Mouse (Mus musculus) liver, embryonic 12.5 days (tissue): ENCODE measurements around the gene C2cd2. TPM values are rescaled to one million over a fixed set of nuclear protein-coding genes. Genes with fewer than 3 reads are reported as not detected.

Source experiments
- ATAC-seq: fragments of 200-750 bp; cut with Nextera tagmentation; 2 replicates; pipeline ENCODE4 v1.8.0; 2017; ENCODE audit warnings: moderate number of reproducible peaks, mild to moderate bottlenecking, moderate library complexity
- H3K27ac ChIP-seq: fragments of 300-500 bp; sonication (generic); 2 replicates; pipeline ENCODE4 v1.5.1; 2016; ENCODE audit warnings: mild to moderate bottlenecking
- H3K27me3 ChIP-seq: fragments of 300-500 bp; sonication (generic); replicated peaks from 2 replicates; pipeline ENCODE4 v1.6.1; 2016; ENCODE audit warnings: mild to moderate bottlenecking, moderate library complexity
- H3K36me3 ChIP-seq: fragments of 300-500 bp; sonication (generic); 2 replicates; pipeline ENCODE4 v1.6.1; 2016; ENCODE audit warnings: mild to moderate bottlenecking, moderate library complexity
- H3K4me1 ChIP-seq: fragments of 300-500 bp; sonication (generic); 2 replicates; pipeline ENCODE4 v1.6.1; 2016
- H3K4me2 ChIP-seq: fragments of 300-500 bp; sonication (generic); 2 replicates; pipeline ENCODE4 v1.6.1; 2016; ENCODE audit warnings: mild to moderate bottlenecking, moderate library complexity
- H3K4me3 ChIP-seq: fragments of 300-500 bp; sonication (generic); 2 replicates; pipeline ENCODE4 v1.5.1; 2016; ENCODE audit warnings: mild to moderate bottlenecking, moderate library complexity
- H3K9ac ChIP-seq: fragments of 300-500 bp; sonication (generic); 2 replicates; pipeline ENCODE4 v1.6.1; 2016; ENCODE audit warnings: mild to moderate bottlenecking, moderate library complexity
- H3K9me3 ChIP-seq: fragments of 300-500 bp; sonication (generic); replicated peaks from 2 replicates; pipeline ENCODE4 v1.6.1; 2016; ENCODE audit warnings: mild to moderate bottlenecking, moderate library complexity
- WGBS: fragments of 180-500 bp; shearing (Covaris S2); methylation state at CpG from one replicate; pipeline ENCODE4 v1.1.7; 2016; ENCODE audit not compliant: insufficient replicate concordance; 5-methylcytosine and 5-hydroxymethylcytosine counted together
- microRNA-seq: library from miRNA; unstranded; fragments of <30 nt; microRNA quantifications from one replicate; pipeline ENCODE4, GENCODE M21; 2017
- polyA plus RNA-seq: library from polyadenylated mRNA; unstranded; fragments of >200 nt; fragmentation: Nextera tagmentation; extraction: Ambion mirVana; gene quantifications from 2 replicates; pipeline ENCODE4 v1.2.1, GENCODE M21; 2016

The C2cd2 gene
- polyA plus RNA-seq, 1 experiment from 2014 or later, result 8.8 TPM

DNA sequence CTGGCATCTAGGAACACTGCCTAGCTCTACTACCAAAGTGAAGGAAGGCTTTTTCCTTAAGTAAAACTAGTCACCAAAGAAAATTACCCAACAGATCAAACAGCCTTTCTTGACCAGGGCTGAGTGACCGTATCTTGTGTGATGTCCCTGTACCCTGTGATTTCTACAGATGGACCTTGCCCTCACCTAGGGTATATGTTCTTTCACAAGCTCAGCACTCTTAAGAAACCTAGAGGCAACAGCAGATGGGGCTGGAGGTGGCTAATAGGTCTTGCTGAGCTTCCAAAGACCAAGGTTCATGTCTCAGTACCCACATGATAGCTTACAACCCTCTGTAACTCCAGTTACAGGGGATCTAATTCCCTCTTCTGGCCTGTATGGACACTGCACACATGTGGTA, 134.2 kb downstream of the C2cd2 start:
- Histone ChIP-seq H3K27me3 (no peaks in the 10 kb centered on the region), H3K9ac (no peak overlapping the region), H3K36me3 (peaks cover 78% of the 10 kb centered on the region), H3K4me3 (no peak overlapping the region), H3K27ac (no peak overlapping the region), H3K9me3 (no peaks in the 10 kb centered on the region), H3K4me2 (no peak overlapping the region), H3K4me1 (no peaks in the 10 kb centered on the region)
- ATAC-seq, result no peak
- WGBS, result 81% methylated on average over 1 of the region's 1 CpGs

DNA sequence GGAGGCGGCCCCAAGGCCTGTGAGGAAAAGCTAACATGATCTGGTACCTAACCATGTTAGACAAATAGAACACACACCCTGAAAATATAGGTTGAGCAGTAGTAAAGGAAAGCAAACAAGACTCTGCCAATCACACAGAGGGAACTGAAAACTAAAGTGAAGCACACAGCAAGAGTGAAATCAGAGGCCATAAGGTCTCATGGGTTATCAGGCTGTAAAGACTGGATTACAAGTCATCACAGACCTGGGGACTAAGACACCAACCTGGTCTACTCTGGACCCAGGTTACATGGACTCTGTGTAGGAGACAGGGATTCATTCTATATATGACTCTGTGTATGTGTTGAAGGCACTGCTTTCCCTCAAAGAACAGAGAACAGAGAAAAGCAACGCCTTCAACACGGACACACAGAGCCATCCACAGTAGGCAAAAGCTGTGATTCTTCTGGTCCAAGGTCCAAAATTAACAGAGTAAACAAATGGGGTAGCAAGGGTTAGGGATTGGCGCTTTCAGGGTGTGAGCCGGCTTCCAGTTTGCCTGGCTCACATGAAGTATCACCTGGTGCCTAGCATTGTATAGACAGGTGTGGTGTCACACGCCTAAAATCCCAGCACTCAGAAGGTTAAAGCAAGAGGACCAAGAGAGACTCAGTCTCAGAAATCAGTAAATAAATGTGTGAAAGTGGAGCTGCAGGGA, 138.9 kb downstream of the C2cd2 start:
- Histone ChIP-seq H3K4me2 (no peak overlapping the region), H3K36me3 (peaks cover 75% of the 10 kb centered on the region), H3K27ac (no peak overlapping the region), H3K9ac (no peak overlapping the region), H3K27me3 (no peaks in the 10 kb centered on the region), H3K4me1 (no peaks in the 10 kb centered on the region), H3K9me3 (no peaks in the 10 kb centered on the region), H3K4me3 (no peak overlapping the region)
- 70% methylated on average over 6 of the region's 6 CpGs for WGBS
- ATAC-seq, result no peak

DNA sequence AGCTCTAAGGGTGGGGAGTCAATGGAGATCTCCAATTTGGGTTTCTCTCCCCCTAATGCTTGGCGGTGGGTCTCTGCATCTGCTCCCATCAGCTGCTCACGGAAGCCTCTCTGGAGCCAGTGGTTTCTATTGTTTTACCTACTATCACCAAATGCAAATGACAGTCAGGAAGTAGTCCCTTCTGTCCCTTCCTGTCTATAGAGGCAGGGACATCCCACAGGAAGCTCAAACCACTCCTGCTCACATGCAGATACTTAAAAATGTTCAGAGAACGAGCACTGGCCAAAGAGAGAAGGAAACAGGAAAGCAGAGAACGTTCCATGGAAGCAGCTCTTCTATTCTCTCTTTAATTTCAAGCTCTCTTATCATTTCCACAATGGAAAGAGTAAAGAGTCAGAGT, 142.9 kb downstream of the C2cd2 start:
- Histone ChIP-seq H3K27ac (peak overlapping the region; percentile 46; the same call in 1 of the 2 replicates), H3K27me3 (no peaks in the 10 kb centered on the region), H3K4me3 (no peak overlapping the region), H3K36me3 (peaks cover 85% of the 10 kb centered on the region), H3K9ac (no peak overlapping the region), H3K9me3 (no peaks in the 10 kb centered on the region), H3K4me1 (no peaks in the 10 kb centered on the region), H3K4me2 (no peak overlapping the region)
- WGBS, result 25% methylated on average over 4 of the region's 4 CpGs
- ATAC-seq, result 0 out of 2 replicates have a peak, but pooled peaks have one; percentile 38

DNA sequence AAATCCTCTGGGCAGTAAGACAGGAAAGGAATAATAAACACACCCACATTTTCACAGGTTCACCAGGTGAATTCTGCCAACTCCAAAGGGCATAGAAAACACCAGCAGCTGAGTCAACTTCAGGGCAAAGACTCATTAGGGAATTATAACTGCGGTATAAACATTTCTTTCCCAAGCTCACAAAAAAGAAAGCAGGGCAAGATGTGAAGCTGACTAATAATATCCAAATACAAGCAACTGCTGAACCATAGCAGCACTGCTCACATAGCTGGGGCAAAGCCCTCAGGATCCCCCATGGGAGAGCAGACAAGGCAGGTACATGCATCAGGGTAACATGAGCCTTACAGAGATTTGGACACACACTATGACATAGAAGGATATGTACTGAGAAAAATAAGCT, 145.0 kb downstream of the C2cd2 start:
- Histone ChIP-seq H3K4me1 (peaks cover 6% of the 10 kb centered on the region), H3K9ac (no peak overlapping the region), H3K27me3 (no peaks in the 10 kb centered on the region), H3K4me3 (no peak overlapping the region), H3K9me3 (no peaks in the 10 kb centered on the region), H3K36me3 (peaks cover 97% of the 10 kb centered on the region), H3K27ac (no peak overlapping the region), H3K4me2 (no peak overlapping the region)
- no peak for ATAC-seq
- WGBS, result 93% methylated on average over 1 of the region's 1 CpGs

DNA sequence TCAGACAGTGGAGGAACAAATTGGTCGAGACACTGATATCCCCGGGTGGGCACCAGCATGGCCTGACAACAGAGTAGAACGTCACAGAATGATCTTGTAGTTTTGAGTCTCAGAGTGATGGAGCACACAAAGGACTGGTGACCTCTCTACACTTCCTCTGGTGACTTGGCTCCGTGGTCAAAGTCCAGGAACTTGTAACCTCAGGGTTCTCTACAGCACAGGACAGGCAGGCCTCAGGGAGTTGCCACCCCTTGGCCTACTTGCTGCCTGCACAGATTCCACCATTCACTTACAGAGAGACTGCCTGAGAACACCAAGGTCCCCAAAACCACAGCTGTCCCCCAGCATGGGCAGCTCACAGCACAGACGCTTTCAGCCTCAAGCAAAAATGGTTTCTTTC, 147.1 kb downstream of the C2cd2 start:
- ATAC-seq, result no peak
- H3K27ac ChIP-seq, result no peak overlapping the region

DNA sequence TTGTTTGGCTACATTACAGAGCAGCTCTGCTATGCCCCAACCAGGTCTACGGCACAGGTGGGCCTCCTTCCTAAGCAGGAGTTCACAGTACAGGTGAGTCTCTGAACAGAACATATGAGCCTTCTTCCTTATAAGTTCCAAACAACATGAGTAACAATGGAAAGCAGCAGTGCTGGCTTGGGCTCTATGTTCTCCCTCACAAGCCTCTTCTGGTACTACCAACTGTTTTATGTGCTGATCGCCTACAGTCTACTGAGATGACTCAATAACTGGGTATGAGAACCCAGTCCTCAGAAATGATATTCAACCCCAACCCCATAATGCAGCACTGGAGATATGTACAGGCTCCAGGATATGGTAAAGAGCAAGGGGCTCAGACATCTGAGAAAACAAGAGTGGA, 148.3 kb downstream of the C2cd2 start:
- ATAC-seq, result no peak
- peaks cover 98% of the 10 kb centered on the region for H3K36me3 ChIP-seq
- H3K4me2 ChIP-seq, result no peak overlapping the region
- WGBS, result 81% methylated on average over 2 of the region's 2 CpGs
- no peaks in the 10 kb centered on the region for H3K27me3 ChIP-seq
- peaks cover 6% of the 10 kb centered on the region for H3K4me1 ChIP-seq
- no peak overlapping the region for H3K27ac ChIP-seq
- H3K9me3 ChIP-seq, result no peaks in the 10 kb centered on the region
- H3K9ac ChIP-seq, result no peak overlapping the region
- no peak overlapping the region for H3K4me3 ChIP-seq

More for the DNA sequence above, 147.1 kb downstream of the C2cd2 start:
- H3K27me3 ChIP-seq, result no peaks in the 10 kb centered on the region
- H3K4me3 ChIP-seq, result no peak overlapping the region
- H3K36me3 ChIP-seq, result peaks cover 98% of the 10 kb centered on the region
- peaks cover 6% of the 10 kb centered on the region for H3K4me1 ChIP-seq
- H3K9me3 ChIP-seq, result no peaks in the 10 kb centered on the region
- no peak overlapping the region for H3K9ac ChIP-seq
- WGBS, result 59% methylated on average over 5 of the region's 5 CpGs
- no peak overlapping the region for H3K4me2 ChIP-seq

DNA sequence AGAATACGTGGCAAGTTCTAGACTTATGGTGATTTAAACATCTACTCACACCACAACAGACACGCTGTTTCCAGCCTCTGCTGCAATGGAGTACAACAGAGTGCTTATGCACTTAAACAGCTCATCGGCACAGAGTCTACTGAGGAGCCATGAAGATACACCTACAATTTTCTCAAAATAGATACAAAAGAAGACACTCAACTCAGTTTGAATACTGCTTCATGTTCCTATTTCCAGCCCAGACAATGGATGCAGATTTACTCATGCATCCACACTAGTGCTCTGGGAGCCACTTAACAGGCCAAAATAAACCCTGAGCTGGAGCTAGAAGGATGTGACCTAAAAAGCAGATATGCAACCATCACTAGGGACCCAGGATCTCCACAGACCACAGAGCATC, 153.5 kb downstream of the C2cd2 start:
- Histone ChIP-seq H3K27me3 (no peaks in the 10 kb centered on the region), H3K36me3 (peaks cover 97% of the 10 kb centered on the region), H3K9me3 (no peaks in the 10 kb centered on the region), H3K9ac (no peak overlapping the region), H3K27ac (no peak overlapping the region), H3K4me3 (no peak overlapping the region), H3K4me2 (no peak overlapping the region), H3K4me1 (peaks cover 6% of the 10 kb centered on the region)
- no peak for ATAC-seq
- 81% methylated on average over 3 of the region's 3 CpGs for WGBS

DNA sequence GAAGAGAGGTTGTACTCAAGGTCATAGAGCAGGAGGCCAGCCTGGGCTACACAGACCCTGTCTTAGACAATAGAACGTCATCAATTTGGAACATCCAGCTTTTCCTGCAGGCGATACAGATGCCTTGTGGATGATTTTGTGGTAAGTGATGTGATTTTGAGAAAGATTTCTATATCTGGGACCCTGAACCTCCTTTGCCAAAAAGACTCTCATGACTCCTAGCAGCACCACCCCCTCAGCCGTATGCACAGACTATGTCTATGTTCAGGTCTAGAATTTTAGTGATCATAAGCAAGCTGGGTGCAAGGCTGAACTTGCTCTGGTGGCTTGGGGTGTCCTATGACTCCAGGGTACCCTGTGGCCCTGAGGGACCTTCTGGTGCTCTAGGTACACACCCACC, 156.8 kb downstream of the C2cd2 start:
- Histone ChIP-seq H3K4me1 (no peaks in the 10 kb centered on the region), H3K27ac (no peak overlapping the region), H3K36me3 (peaks cover 84% of the 10 kb centered on the region), H3K27me3 (no peaks in the 10 kb centered on the region), H3K9ac (no peak overlapping the region), H3K4me3 (no peak overlapping the region), H3K4me2 (no peak overlapping the region), H3K9me3 (no peaks in the 10 kb centered on the region)
- ATAC-seq, result no peak
- 78% methylated on average over 3 of the region's 3 CpGs for WGBS

Small RNA genes within 50 kb of the gene (microRNA-seq; reads per million reads assigned to microRNA genes)
- gene Mir6964, result not detected

Other genes with a start within 250 kb of the C2cd2 start
- 2.4 and 2.5 TPM in 2 replicates for gene Ripk4, start 198.8 kb downstream of the C2cd2 start, polyA plus RNA-seq
- 6.4 TPM in 2 replicates for gene Prdm15, start 110.7 kb downstream of the C2cd2 start, polyA plus RNA-seq
- 5.0 and 5.1 TPM in 2 replicates for gene Zbtb21, start within 50 bp of the C2cd2 start, polyA plus RNA-seq
- 20.3 and 22.2 TPM in 2 replicates for gene B230307C23Rik, start 34.7 kb upstream of the C2cd2 start, polyA plus RNA-seq
- 17.3 and 18.5 TPM in 2 replicates for gene A630089N07Rik, start 119.9 kb upstream of the C2cd2 start, polyA plus RNA-seq